Mouse (Mus musculus) megakaryocyte, embryonic 14.5 days (primary cell): ENCODE measurements around the gene Spock3.
"Not testable (repeated sequence)": the region's sequence is repeated elsewhere in the genome, so short reads cannot be mapped to it uniquely, and the experiment has no call there.

Experiments used
- FLI1 ChIP-seq: IDR thresholded peaks from 2 replicates; pipeline ENCODE4 v1.6.1; 2012; ENCODE audit warnings: low read length, inconsistent platforms, mixed read lengths
- GATA1 ChIP-seq: IDR thresholded peaks from 3 replicates; pipeline ENCODE4 v1.6.1; 2012; ENCODE audit warnings: mixed read lengths, low read length, inconsistent platforms, borderline replicate concordance

GRCm38 (mm10) chr8:63163861-63164260, 213.1 kb downstream of the Spock3 start:
- TF ChIP-seq GATA1, FLI1: not testable (repeated sequence)
